Mouse (Mus musculus): ENCODE results near the gene 9130019O22Rik. TPM values are rescaled to one million over a fixed set of nuclear protein-coding genes. Genes with fewer than 3 reads are reported as not detected.
"Not testable (repeated sequence)": the region's sequence is repeated elsewhere in the genome, so short reads cannot be mapped to it uniquely, and the experiment has no call there.

The 9130019O22Rik gene
- polyA plus RNA-seq, 1 experiment from 2014 or later = 2.4 TPM

- Histone ChIP-seq H3K9me3 (replicated peaks) (no peaks in the 10 kb centered on the region), H3K27ac (no peak overlapping the region), H3K36me3 (peaks cover 7% of the 10 kb centered on the region), H3K9ac (no peak overlapping the region), H3K4me2 (no peak overlapping the region), H3K4me3 (no peak overlapping the region), H3K4me1 (peaks cover 16% of the 10 kb centered on the region), H3K27me3 (replicated peaks) (peaks cover 18% of the 10 kb centered on the region)
- WGBS (ENCODE audit: insufficient replicate concordance) = 47% methylated on average over 3 of the region's 3 CpGs
- ATAC-seq = no peak
Measured at GRCm38 (mm10) chr7:127400355-127400754, 13.4 kb upstream of the 9130019O22Rik start.

GRCm38 (mm10) chr7:127393944-127394333 is 7.0 kb upstream of the 9130019O22Rik start:
- Histone ChIP-seq H3K9me3 (replicated peaks) (no peaks in the 10 kb centered on the region), H3K36me3 (peaks cover 12% of the 10 kb centered on the region), H3K4me2 (peak overlapping the region; percentile 90), H3K4me1 (peaks cover 29% of the 10 kb centered on the region), H3K27me3 (replicated peaks) (peaks cover 18% of the 10 kb centered on the region), H3K27ac (0 out of 2 replicates have a peak overlapping the region, but pooled peaks have one; percentile 16), H3K4me3 (peak overlapping the region; percentile 74), H3K9ac (peak overlapping the region; percentile 80)
- 18% methylated on average over 7 of the region's 7 CpGs for WGBS (ENCODE audit: insufficient replicate concordance)
- no peak; the same call in 1 of the 2 replicates for ATAC-seq

- peak within 1 kb of the TSS; percentile 80 for H3K9ac ChIP-seq
- H3K4me1 ChIP-seq = peaks cover 29% of the 10 kb centered on the region
- H3K9me3 ChIP-seq (replicated peaks) = no peaks in the 10 kb centered on the region
- under 1% methylated on average over 45 of the region's 45 CpGs for WGBS (ENCODE audit: insufficient replicate concordance)
- H3K4me3 ChIP-seq = peak within 1 kb of the TSS; percentile 74
- H3K27me3 ChIP-seq (replicated peaks) = peaks cover 18% of the 10 kb centered on the region
- H3K4me2 ChIP-seq = peak within 1 kb of the TSS; percentile 90
- H3K36me3 ChIP-seq = peaks cover 12% of the 10 kb centered on the region
- H3K27ac ChIP-seq = peak within 1 kb of the TSS; percentile 83
- ATAC-seq = peak; percentile 88
Measured at GRCm38 (mm10) chr7:127393157-127393943, 6.4 kb upstream of the 9130019O22Rik start, which contains the start of gene E430018J23Rik. Gene E430018J23Rik, minus strand, starts transcription at chr7:127393629.

DNA sequence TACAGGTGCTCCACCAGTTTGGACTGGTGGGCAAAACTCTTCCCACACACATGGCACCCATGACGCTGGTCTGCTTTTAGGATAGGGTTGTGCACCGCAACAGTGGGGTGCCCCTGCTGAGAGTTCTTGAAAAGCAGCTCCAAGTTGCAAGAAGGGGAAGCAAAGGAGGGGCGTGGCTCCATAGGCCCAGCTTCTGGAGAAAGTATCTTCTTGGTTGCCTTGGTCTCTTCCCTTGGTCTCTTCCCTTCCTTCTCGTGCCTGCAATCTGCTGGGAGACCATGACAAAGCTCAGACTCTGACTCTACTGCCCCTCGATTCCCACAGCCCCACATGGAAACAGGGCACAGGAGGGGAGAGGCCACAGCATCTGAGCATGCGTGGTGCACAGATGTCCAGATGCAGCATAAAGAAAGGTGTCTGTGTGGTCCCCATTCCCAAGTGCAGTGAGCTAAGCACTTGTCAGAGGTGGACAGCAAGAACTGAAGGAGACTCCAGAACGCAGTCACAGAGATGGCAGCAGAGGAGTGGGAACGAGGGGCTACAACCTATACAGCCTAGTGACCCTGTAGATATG is 5.4 kb upstream of the 9130019O22Rik start:
- 71% methylated on average over 8 of the region's 8 CpGs for WGBS (ENCODE audit: insufficient replicate concordance)
- H3K9ac ChIP-seq = peak overlapping the region; percentile 80

GRCm38 (mm10) chr7:127391538-127391937 is 4.6 kb upstream of the 9130019O22Rik start:
- no peaks in the 10 kb centered on the region for H3K9me3 ChIP-seq (replicated peaks)
- peaks cover 12% of the 10 kb centered on the region for H3K36me3 ChIP-seq
- H3K27ac ChIP-seq = no peak overlapping the region
- H3K9ac ChIP-seq = no peak overlapping the region
- no peak overlapping the region for H3K4me3 ChIP-seq
- no peak for ATAC-seq
- H3K27me3 ChIP-seq (replicated peaks) = peaks cover 3% of the 10 kb centered on the region; the same call in 1 of the 2 replicates
- peaks cover 30% of the 10 kb centered on the region for H3K4me1 ChIP-seq
- 85% methylated on average over 16 of the region's 16 CpGs for WGBS (ENCODE audit: insufficient replicate concordance)
- H3K4me2 ChIP-seq = no peak overlapping the region

More for the DNA sequence above, 5.4 kb upstream of the 9130019O22Rik start:
- Histone ChIP-seq H3K4me2 (peak overlapping the region; percentile 90), H3K9me3 (replicated peaks) (no peaks in the 10 kb centered on the region), H3K36me3 (peaks cover 12% of the 10 kb centered on the region), H3K4me3 (peak overlapping the region; percentile 74), H3K4me1 (peaks cover 29% of the 10 kb centered on the region), H3K27me3 (replicated peaks) (peaks cover 10% of the 10 kb centered on the region), H3K27ac (no peak overlapping the region)
- no peak for ATAC-seq

- ATAC-seq = no peak
- Histone ChIP-seq H3K9me3 (replicated peaks) (no peaks in the 10 kb centered on the region), H3K4me3 (no peak overlapping the region), H3K4me1 (peaks cover 38% of the 10 kb centered on the region), H3K27ac (no peak overlapping the region), H3K27me3 (replicated peaks) (no peaks in the 10 kb centered on the region), H3K4me2 (no peak overlapping the region), H3K9ac (no peak overlapping the region), H3K36me3 (peaks cover 16% of the 10 kb centered on the region)
- WGBS (ENCODE audit: insufficient replicate concordance) = 83% methylated on average over 7 of the region's 7 CpGs
Measured at GRCm38 (mm10) chr7:127390306-127390705, 3.3 kb upstream of the 9130019O22Rik start.

DNA sequence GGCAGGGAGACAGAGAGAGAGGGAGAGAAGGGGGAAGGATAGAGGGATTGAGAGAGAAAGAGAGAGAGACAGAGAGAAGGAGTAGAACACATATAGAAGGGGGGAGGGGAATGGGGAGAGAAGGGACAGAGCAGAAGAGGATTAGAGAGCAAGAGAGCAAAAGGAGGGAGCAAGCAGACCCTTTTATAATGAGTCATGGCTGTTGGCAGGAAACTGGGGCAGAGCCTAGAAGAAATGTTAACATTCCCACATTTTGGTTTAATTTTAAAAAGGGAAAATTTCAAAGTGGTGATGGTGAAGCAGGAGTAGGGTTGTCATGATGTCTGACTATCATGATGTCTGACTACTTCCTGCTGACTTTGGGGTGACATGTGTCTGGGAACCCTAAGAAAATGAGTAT is 1.2 kb upstream of the 9130019O22Rik start:
- H3K9ac ChIP-seq; H3K27ac ChIP-seq; H3K9me3 ChIP-seq (replicated peaks); H3K27me3 ChIP-seq (replicated peaks); H3K4me2 ChIP-seq; ATAC-seq; H3K4me3 ChIP-seq: not testable (repeated sequence)
- Histone ChIP-seq H3K4me1 (peaks cover 30% of the 10 kb centered on the region), H3K36me3 (peaks cover 34% of the 10 kb centered on the region)

GRCm38 (mm10) chr7:127385560-127385959 is 1.4 kb downstream of the 9130019O22Rik start:
- not testable (repeated sequence) for ATAC-seq; H3K27me3 ChIP-seq (replicated peaks); H3K27ac ChIP-seq; H3K4me3 ChIP-seq; H3K9me3 ChIP-seq (replicated peaks); H3K9ac ChIP-seq; H3K4me2 ChIP-seq
- Histone ChIP-seq H3K4me1 (peaks cover 16% of the 10 kb centered on the region), H3K36me3 (peaks cover 31% of the 10 kb centered on the region)
- WGBS (ENCODE audit: insufficient replicate concordance) = 82% methylated on average over 4 of the region's 4 CpGs

GRCm38 (mm10) chr7:127378310-127378921 is 8.6 kb downstream of the 9130019O22Rik start:
- H3K27ac ChIP-seq = no peak overlapping the region
- no peaks in the 10 kb centered on the region for H3K27me3 ChIP-seq (replicated peaks)
- H3K9me3 ChIP-seq (replicated peaks) = no peaks in the 10 kb centered on the region
- ATAC-seq = no peak
- H3K9ac ChIP-seq = no peak overlapping the region
- H3K36me3 ChIP-seq = peaks cover 21% of the 10 kb centered on the region
- no peak overlapping the region for H3K4me2 ChIP-seq
- WGBS (ENCODE audit: insufficient replicate concordance) = 35% methylated on average over 6 of the region's 6 CpGs
- H3K4me1 ChIP-seq = peaks cover 26% of the 10 kb centered on the region
- no peak overlapping the region for H3K4me3 ChIP-seq

DNA sequence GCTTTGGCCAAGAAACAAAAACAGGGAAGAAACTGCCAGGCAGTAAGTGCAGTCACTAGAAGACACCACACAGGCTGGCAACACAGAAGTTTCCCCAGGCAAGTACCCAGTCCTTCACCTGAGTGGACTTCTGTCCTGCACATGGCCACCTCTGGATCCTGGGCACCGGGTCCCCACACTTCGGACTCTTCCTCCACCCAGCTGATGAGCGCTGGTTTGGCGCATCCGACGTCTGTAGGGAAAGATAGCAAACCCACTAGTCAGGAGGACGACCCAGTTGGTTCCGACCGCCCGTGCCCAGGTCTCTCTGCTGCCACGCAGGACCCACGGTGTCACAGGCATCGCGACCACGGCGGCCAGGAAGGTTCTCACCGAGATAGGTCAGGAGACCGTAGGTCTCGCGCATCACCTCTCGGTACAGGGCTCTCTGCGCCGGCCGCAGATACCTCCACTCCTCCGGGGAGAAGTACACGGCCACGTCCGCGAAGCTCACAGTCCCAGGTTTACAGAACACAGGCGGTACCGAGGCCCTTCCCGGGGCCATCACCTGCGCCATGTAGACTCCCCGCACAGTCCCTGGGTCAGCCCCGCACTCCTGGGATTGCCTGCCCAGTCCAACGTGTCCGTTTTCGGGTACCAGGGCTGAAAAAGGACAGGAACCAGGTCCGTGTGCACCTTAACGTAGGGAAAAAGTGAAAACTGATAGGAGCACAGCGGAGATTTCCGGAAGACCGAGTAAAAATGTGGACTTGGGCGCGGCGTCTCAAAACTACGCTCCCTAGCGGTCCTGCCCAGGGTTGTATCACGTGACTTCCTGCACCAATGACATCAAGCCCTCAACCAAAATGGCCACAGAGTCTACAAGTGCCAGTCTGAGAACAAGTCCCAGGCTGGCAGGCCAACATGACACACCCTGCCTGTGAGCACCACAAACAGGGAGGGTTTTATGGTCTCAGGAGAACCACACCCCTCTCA is 11.4 kb downstream of the 9130019O22Rik start, which contains the start of gene Zfp747:
Zfp747 (minus strand) TSS at position 780 of the 975 bp plus-strand sequence.
- Histone ChIP-seq H3K4me2 (peak within 1 kb of the TSS; percentile 87), H3K9ac (peak within 1 kb of the TSS; percentile 80), H3K4me3 (peak within 1 kb of the TSS; percentile 81), H3K4me1 (peaks cover 33% of the 10 kb centered on the region), H3K27ac (peak within 1 kb of the TSS; percentile 84), H3K36me3 (peaks cover 16% of the 10 kb centered on the region)
- ATAC-seq = peak; percentile 96
- not testable (repeated sequence) for H3K27me3 ChIP-seq (replicated peaks); H3K9me3 ChIP-seq (replicated peaks)
- 2% methylated on average over 49 of the region's 49 CpGs for WGBS (ENCODE audit: insufficient replicate concordance)

- WGBS (ENCODE audit: insufficient replicate concordance) = 77% methylated on average over 3 of the region's 3 CpGs
Measured at GRCm38 (mm10) chr7:127371870-127372269, 15.1 kb downstream of the 9130019O22Rik start.

More at GRCm38 (mm10) chr7:127371870-127372269, 15.1 kb downstream of the 9130019O22Rik start:
- Histone ChIP-seq H3K36me3 (peaks cover 16% of the 10 kb centered on the region), H3K4me1 (peaks cover 21% of the 10 kb centered on the region)
- not testable (repeated sequence) for H3K9me3 ChIP-seq (replicated peaks); ATAC-seq; H3K27ac ChIP-seq; H3K9ac ChIP-seq; H3K27me3 ChIP-seq (replicated peaks); H3K4me3 ChIP-seq; H3K4me2 ChIP-seq

All from liver, embryonic 12.5 days (tissue).